In the genomic region with DNA sequence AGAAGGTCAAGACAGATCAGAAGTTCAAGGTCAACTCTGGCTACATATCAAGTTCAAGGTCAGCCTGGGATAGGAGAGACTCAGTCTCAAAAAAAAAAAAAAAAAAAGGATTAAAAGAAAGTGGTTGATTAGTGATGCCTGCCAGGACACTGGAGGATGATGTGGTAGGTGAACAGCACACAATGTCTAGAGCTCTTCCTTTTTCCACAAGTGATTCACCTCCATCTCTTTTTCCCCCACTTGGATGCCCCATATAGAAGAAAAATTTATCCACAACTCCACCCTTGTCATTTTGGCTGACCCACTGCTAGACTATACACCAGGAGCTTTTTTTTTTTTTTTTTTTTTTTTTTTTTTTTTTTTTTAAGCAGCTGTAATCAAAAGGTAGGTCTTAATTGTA, we compare ENCODE assay signal across 23 mouse cellular contexts. TPM values are rescaled to one million over a fixed set of nuclear protein-coding genes. Genes with fewer than 3 reads are reported as not detected.
"Had no signal": no experiment of that assay in that cellular context is flagged by ENCODE, and none has a peak within 500 bp of the region (broad histone marks: within the 10 kb centered on the region; RNA-seq: fewer than 3 reads in every experiment).

No protein-coding gene starts in this region.

- ATAC-seq: liver, postnatal 0 days; lung, postnatal 0 days; midbrain, embryonic 13.5 days; midbrain, embryonic 16.5 days had no signal

- H3K9ac ChIP-seq: liver, postnatal 0 days; lung, embryonic 15.5 days; midbrain, embryonic 13.5 days; neural tube, embryonic 13.5 days; neural tube, embryonic 15.5 days had no signal

- H3K4me3 ChIP-seq: lung, embryonic 15.5 days; megakaryocyte, embryonic 14.5 days; midbrain, embryonic 13.5 days; myocyte; neural tube, embryonic 13.5 days; neural tube, embryonic 15.5 days had no signal

- DNase-seq: liver, postnatal 0 days; lung, adult 2 months; lung, postnatal 14 days; lung, postnatal 36 days; retina, postnatal 1 day; right cerebral cortex, adult 18-20 months; right cerebral cortex, postnatal 25 days; right cerebral cortex, postnatal 4 days; spleen, adult 18-20 months; thymus, adult 18-20 months; thymus, postnatal 14 days; thymus, postnatal 36 days had no signal

- H3K27ac ChIP-seq: lung, embryonic 15.5 days; macrophage; midbrain, embryonic 13.5 days; neural tube, embryonic 13.5 days; neural tube, embryonic 15.5 days had no signal

- H3K9me3 ChIP-seq: lung, embryonic 15.5 days; midbrain, embryonic 13.5 days; neural tube, embryonic 15.5 days had no signal

- H3K27me3 ChIP-seq: lung, embryonic 15.5 days had no signal

- H3K36me3 ChIP-seq: lung, embryonic 15.5 days; midbrain, embryonic 13.5 days; neural tube, embryonic 13.5 days; neural tube, embryonic 15.5 days had no signal

- H3K4me2 ChIP-seq: lung, embryonic 15.5 days; midbrain, embryonic 11.5 days; midbrain, embryonic 13.5 days; neural tube, embryonic 13.5 days; neural tube, embryonic 15.5 days had no signal

RNA-seq across cellular contexts. Expression of a gene that starts 37.9 kb away (rescaled TPM):
- total RNA-seq: megakaryocyte progenitor cell, adult 5-6 weeks had no signal
- polyA plus RNA-seq: macrophage had no signal
